Mouse (Mus musculus): ENCODE measurements at regions not wholly inside any gene's neighbourhood (a gene's known extent, or its start where the extent isn't known, plus 50 kb on each side); places are given as distances from the start of the nearest gene placed in this dataset.

DNA sequence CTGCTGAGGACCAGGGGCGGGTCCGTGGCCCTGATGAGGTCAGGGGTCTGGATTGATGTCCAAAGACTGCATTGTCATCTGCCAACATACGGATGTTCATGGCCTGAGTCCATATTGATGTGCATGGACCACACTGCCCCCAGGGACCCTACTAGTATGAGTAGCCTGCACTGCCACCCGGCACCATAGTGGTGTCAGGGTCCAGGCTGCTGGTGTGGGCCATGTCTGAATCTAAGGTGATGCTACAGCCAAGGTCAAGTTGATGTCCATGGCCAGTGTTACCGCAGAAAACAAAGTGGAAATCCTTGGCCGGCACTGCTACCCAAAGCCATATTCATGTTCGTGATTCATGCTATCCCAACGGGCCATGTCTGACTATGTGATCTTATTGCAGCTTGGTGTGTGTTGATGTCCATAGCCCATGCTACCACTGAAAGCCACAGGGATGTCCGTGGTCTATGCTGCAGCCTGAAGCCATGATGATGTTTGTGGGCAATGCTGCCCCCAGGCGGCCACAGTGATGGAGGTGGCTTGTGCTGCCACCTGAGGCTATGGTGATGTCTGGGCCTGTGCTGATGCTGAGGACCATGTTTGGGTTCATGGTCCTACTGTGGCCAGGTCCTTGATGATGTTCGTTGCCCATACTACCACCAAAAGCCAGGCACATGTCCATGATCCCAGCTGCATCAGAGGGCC is 130.5 kb downstream of the Iqub start:
- H3K4me1 ChIP-seq (ENCODE audit: control insufficient read depth in 2 of 2, insufficient read depth in 2 of 2, low read length in 2 of 2): no peaks in the 10 kb centered on the region
- H3K27ac ChIP-seq (replicated peaks in 1 of 2; ENCODE audit: control insufficient read depth in 1 of 2, insufficient read depth in 1 of 2, low read depth in 2 of 2, low read length in 2 of 2): no peak overlapping the region
- no peaks in the 10 kb centered on the region for H3K27me3 ChIP-seq (ENCODE audit: control insufficient read depth, insufficient read depth, low read length)
- H3K4me2 ChIP-seq (ENCODE audit: low read length): no peak overlapping the region
- no peaks in the 10 kb centered on the region for H3K9me3 ChIP-seq (ENCODE audit: control insufficient read depth, low read length)
- no peaks in the 10 kb centered on the region for H3K36me3 ChIP-seq (ENCODE audit: control insufficient read depth, insufficient read depth, low read length)
- no peak overlapping the region for H3K9ac ChIP-seq (ENCODE audit: low read length)
- no peak overlapping the region for H3K4me3 ChIP-seq (ENCODE audit: control insufficient read depth in 1 of 2, insufficient read depth in 1 of 2, low read depth in 1 of 2, low read length in 2 of 2)
- 69% methylated on average over 11 of the region's 11 CpGs for WGBS
- ATAC-seq (ENCODE audit: insufficient number of reproducible peaks, insufficient read depth, low FRiP score, low read depth): no peak

DNA sequence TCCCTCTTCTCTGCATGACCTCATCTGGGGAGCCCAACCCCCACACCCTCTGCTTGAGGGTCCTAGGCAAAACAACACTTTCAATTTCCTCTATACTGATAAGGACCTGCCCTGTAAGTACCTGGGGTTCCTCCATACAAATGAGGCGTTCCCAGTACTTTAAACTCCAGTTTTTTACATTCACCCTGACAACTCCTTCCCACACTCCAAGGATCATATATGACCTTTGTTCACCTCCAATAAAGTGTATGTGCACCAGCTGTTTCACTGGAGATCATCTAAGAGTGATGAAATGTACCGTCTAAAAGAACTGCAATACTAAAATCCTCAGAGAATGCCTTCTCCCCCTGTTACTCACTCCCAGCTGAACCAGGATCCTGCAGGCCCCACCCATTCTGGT is 135.0 kb downstream of the Iqub start:
- Histone ChIP-seq H3K36me3 (ENCODE audit: control insufficient read depth, insufficient read depth, low read length) (no peaks in the 10 kb centered on the region), H3K9ac (ENCODE audit: low read length) (no peak overlapping the region)
- 34% methylated on average over 2 of the region's 2 CpGs for WGBS

DNA sequence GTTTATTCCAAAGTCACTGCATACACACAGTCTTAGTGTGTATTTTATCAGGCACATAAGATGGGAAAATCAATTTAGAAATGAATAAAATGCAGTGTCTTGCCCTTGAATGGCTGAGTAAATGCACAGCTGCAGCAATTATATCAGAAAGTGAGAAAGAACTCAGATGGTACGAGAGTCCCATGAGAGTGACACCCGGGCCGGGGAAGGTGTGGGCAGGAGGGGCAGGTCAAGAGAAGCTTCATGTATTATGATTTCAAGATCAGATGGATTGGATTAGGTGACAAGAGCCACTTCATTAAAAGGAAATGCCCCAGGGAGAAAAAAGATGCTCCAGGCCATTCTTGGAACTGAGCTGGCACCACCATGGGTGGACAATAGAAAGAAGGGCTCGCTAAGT is 138.1 kb downstream of the Iqub start:
- no peaks in the 10 kb centered on the region for H3K27me3 ChIP-seq (ENCODE audit: control insufficient read depth, insufficient read depth, low read length)
- WGBS: 84% methylated on average over 4 of the region's 4 CpGs
- no peaks in the 10 kb centered on the region for H3K36me3 ChIP-seq (ENCODE audit: control insufficient read depth, insufficient read depth, low read length)
- H3K4me2 ChIP-seq (ENCODE audit: low read length): no peak overlapping the region
- no peak overlapping the region for H3K27ac ChIP-seq (replicated peaks in 1 of 2; ENCODE audit: control insufficient read depth in 1 of 2, insufficient read depth in 1 of 2, low read depth in 2 of 2, low read length in 2 of 2)
- no peak overlapping the region for H3K4me3 ChIP-seq (ENCODE audit: control insufficient read depth in 1 of 2, insufficient read depth in 1 of 2, low read depth in 1 of 2, low read length in 2 of 2)
- no peaks in the 10 kb centered on the region for H3K9me3 ChIP-seq (ENCODE audit: control insufficient read depth, low read length)
- ATAC-seq (ENCODE audit: insufficient number of reproducible peaks, insufficient read depth, low FRiP score, low read depth): no peak
- H3K4me1 ChIP-seq (ENCODE audit: control insufficient read depth in 2 of 2, insufficient read depth in 2 of 2, low read length in 2 of 2): no peaks in the 10 kb centered on the region
- H3K9ac ChIP-seq (ENCODE audit: low read length): no peak overlapping the region

More for the DNA sequence above, 135.0 kb downstream of the Iqub start:
- no peak for ATAC-seq (ENCODE audit: insufficient number of reproducible peaks, insufficient read depth, low FRiP score, low read depth)
- H3K4me3 ChIP-seq (ENCODE audit: control insufficient read depth in 1 of 2, insufficient read depth in 1 of 2, low read depth in 1 of 2, low read length in 2 of 2): no peak overlapping the region
- H3K4me2 ChIP-seq (ENCODE audit: low read length): no peak overlapping the region
- H3K4me1 ChIP-seq (ENCODE audit: control insufficient read depth in 2 of 2, insufficient read depth in 2 of 2, low read length in 2 of 2): no peaks in the 10 kb centered on the region
- H3K27me3 ChIP-seq (ENCODE audit: control insufficient read depth, insufficient read depth, low read length): no peaks in the 10 kb centered on the region
- no peaks in the 10 kb centered on the region for H3K9me3 ChIP-seq (ENCODE audit: control insufficient read depth, low read length)
- no peak overlapping the region for H3K27ac ChIP-seq (replicated peaks in 1 of 2; ENCODE audit: control insufficient read depth in 1 of 2, insufficient read depth in 1 of 2, low read depth in 2 of 2, low read length in 2 of 2)

DNA sequence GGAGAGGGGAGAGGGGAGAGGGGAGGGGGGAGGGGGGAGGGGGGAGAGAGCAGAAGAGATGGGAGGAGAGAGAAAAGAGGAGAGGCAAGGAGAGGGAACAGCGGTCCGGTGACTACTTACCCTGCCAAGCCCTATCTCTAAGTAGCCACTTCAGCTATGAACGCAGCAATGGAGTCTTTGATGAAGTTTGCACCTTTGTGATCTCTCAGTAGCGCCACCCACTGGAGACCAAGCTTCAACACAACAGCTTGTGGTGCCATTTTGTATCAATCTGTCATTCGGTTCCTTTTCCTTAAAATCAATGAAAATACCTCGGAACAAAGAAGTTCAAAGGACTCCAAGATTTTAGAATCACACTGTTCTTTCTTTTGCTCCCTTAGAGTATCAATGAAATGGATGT is 141.7 kb downstream of the Iqub start:
- no peak for ATAC-seq (ENCODE audit: insufficient number of reproducible peaks, insufficient read depth, low FRiP score, low read depth)
- Histone ChIP-seq H3K4me3 (ENCODE audit: control insufficient read depth in 1 of 2, insufficient read depth in 1 of 2, low read depth in 1 of 2, low read length in 2 of 2) (no peak overlapping the region), H3K36me3 (ENCODE audit: control insufficient read depth, insufficient read depth, low read length) (no peaks in the 10 kb centered on the region), H3K4me2 (ENCODE audit: low read length) (no peak overlapping the region), H3K9ac (ENCODE audit: low read length) (no peak overlapping the region), H3K27ac (replicated peaks in 1 of 2; ENCODE audit: control insufficient read depth in 1 of 2, insufficient read depth in 1 of 2, low read depth in 2 of 2, low read length in 2 of 2) (no peak overlapping the region), H3K4me1 (ENCODE audit: control insufficient read depth in 2 of 2, insufficient read depth in 2 of 2, low read length in 2 of 2) (no peaks in the 10 kb centered on the region), H3K27me3 (ENCODE audit: control insufficient read depth, insufficient read depth, low read length) (no peaks in the 10 kb centered on the region), H3K9me3 (ENCODE audit: control insufficient read depth, low read length) (no peaks in the 10 kb centered on the region)
- WGBS: 75% methylated on average over 6 of the region's 6 CpGs

DNA sequence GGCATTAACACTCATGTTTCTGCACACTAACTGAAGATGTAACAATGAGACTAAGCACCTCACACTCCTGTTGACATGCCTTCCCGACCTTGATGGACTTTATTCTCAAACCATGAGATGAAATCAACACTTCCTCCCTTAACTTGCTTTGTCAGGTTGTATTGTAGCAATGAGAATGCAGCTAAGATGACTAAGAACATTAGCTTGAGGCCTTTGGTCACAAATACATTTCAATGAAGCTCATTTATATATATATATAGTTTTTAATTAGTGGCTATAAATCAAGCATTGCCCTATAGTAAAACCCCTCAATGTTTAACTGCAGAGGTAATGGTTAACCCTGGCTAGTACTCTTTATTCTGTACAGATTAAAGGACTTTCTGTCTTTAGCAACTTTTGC is 143.2 kb downstream of the Iqub start:
- no peak overlapping the region for H3K9ac ChIP-seq (ENCODE audit: low read length)
- H3K27me3 ChIP-seq (ENCODE audit: control insufficient read depth, insufficient read depth, low read length): no peaks in the 10 kb centered on the region
- H3K4me1 ChIP-seq (ENCODE audit: control insufficient read depth in 2 of 2, insufficient read depth in 2 of 2, low read length in 2 of 2): no peaks in the 10 kb centered on the region
- H3K36me3 ChIP-seq (ENCODE audit: control insufficient read depth, insufficient read depth, low read length): no peaks in the 10 kb centered on the region
- no peak overlapping the region for H3K4me2 ChIP-seq (ENCODE audit: low read length)
- WGBS: 67% methylated on average over 1 of the region's 1 CpGs
- no peak overlapping the region for H3K4me3 ChIP-seq (ENCODE audit: control insufficient read depth in 1 of 2, insufficient read depth in 1 of 2, low read depth in 1 of 2, low read length in 2 of 2)
- H3K9me3 ChIP-seq (ENCODE audit: control insufficient read depth, low read length): no peaks in the 10 kb centered on the region
- no peak for ATAC-seq (ENCODE audit: insufficient number of reproducible peaks, insufficient read depth, low FRiP score, low read depth)
- no peak overlapping the region for H3K27ac ChIP-seq (replicated peaks in 1 of 2; ENCODE audit: control insufficient read depth in 1 of 2, insufficient read depth in 1 of 2, low read depth in 2 of 2, low read length in 2 of 2)

DNA sequence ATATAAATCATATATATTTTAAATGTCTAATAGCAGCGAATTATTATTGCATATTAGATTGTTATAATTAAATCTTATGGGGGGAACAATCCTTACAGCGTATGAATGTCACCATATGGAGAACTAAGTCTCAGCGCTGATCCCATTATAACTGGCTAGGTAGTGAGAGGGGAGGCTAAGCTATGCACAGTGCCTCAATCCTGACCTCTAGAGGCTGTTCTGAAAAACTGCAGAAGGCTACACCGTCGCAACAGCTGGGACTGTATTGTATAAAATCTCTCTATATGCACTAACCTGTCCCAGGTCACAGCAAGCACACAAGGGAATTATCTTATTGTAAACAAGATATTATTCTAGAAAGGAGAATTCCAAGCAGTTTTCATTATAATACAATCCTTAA is 164.0 kb downstream of the Iqub start:
- Histone ChIP-seq H3K9me3 (ENCODE audit: control insufficient read depth, low read length) (no peaks in the 10 kb centered on the region), H3K9ac (ENCODE audit: low read length) (no peak overlapping the region), H3K4me2 (ENCODE audit: low read length) (no peak overlapping the region), H3K4me3 (ENCODE audit: control insufficient read depth in 1 of 2, insufficient read depth in 1 of 2, low read depth in 1 of 2, low read length in 2 of 2) (no peak overlapping the region), H3K36me3 (ENCODE audit: control insufficient read depth, insufficient read depth, low read length) (no peaks in the 10 kb centered on the region), H3K27ac (replicated peaks in 1 of 2; ENCODE audit: control insufficient read depth in 1 of 2, insufficient read depth in 1 of 2, low read depth in 2 of 2, low read length in 2 of 2) (no peak overlapping the region), H3K4me1 (ENCODE audit: control insufficient read depth in 2 of 2, insufficient read depth in 2 of 2, low read length in 2 of 2) (no peaks in the 10 kb centered on the region), H3K27me3 (ENCODE audit: control insufficient read depth, insufficient read depth, low read length) (no peaks in the 10 kb centered on the region)
- 15% methylated on average over 5 of the region's 5 CpGs for WGBS
- no peak for ATAC-seq (ENCODE audit: insufficient number of reproducible peaks, insufficient read depth, low FRiP score, low read depth)

DNA sequence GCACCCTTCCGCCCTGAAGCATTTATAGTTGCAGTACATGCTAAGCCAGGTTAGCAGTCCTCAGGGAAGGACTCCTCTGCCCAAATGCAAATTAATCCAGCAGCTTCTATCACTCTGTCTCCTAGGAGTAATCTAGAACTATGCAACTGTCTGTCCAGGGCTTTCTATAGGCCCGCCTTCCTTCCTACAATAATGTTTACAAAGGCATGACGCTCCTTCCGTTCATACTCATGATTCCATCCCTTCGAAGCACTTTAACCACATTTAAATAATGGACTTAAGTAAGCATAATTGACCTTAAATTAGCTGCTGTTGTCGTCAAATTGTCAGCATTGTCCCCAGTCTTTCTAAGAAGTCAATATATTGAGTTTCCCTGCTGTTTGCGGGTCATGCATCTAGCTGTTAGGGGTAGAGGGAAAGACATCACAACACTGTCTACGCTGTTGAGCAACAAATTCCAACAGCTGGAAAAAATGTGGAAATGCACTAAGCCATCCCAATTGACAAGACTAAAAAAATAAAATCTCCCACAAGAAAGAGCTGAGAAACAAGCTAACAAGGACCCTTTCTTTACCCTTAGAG is 166.3 kb downstream of the Iqub start:
- H3K4me2 ChIP-seq (ENCODE audit: low read length): peak overlapping the region; percentile 25

More for the DNA sequence above, 166.3 kb downstream of the Iqub start:
- Histone ChIP-seq H3K4me1 (ENCODE audit: control insufficient read depth in 2 of 2, insufficient read depth in 2 of 2, low read length in 2 of 2) (no peaks in the 10 kb centered on the region), H3K9ac (ENCODE audit: low read length) (no peak overlapping the region), H3K36me3 (ENCODE audit: control insufficient read depth, insufficient read depth, low read length) (no peaks in the 10 kb centered on the region), H3K9me3 (ENCODE audit: control insufficient read depth, low read length) (no peaks in the 10 kb centered on the region), H3K4me3 (ENCODE audit: control insufficient read depth in 1 of 2, insufficient read depth in 1 of 2, low read depth in 1 of 2, low read length in 2 of 2) (no peak overlapping the region), H3K27me3 (ENCODE audit: control insufficient read depth, insufficient read depth, low read length) (no peaks in the 10 kb centered on the region), H3K27ac (replicated peaks in 1 of 2; ENCODE audit: control insufficient read depth in 1 of 2, insufficient read depth in 1 of 2, low read depth in 2 of 2, low read length in 2 of 2) (no peak overlapping the region)
- 71% methylated on average over 8 of the region's 8 CpGs for WGBS
- ATAC-seq (ENCODE audit: insufficient number of reproducible peaks, insufficient read depth, low FRiP score, low read depth): no peak

Measured in heart, embryonic 14.5 days (tissue).